Comparison of ENCODE assay signal across 8 mouse cellular contexts in the genomic region with DNA sequence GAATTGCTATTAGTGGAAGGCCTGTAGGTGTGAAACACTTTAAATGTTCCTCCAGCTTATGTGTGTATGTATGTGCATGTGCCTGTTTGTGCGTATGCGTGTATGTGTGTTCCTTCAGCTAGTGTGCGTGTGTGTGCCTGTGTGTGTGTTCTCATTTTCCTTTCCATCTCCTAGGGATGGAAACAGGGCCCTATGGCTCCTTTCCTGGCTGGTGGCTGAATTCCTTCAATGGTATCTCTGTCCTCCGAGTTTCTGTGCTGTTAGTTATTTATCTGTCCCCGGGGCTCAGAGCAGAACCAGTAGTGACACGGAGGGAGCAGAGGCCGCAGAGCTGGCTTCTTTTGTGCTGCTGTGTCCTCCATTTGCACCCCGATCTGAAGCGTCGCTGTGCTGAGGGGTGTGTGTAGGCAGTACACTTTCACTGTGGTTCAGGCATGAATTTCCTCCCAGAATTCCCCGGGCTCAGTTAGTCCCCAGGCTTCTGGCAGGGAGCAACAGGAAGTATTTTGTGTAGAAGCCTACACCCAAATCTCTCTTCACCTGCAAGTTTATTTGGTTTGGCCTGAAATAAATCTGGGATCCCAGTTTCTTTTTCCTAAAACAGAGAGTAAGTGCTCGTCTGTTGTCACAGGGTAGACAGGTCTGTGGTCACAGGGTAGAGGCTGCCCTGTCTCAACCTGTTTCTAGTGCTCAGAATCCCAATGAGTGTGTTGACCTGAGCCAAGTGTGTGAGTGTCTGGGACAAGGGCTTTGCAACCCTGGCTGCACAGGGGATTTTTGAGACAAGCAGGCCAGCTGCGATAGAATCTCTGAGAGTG. TPM values are rescaled to one million over a fixed set of nuclear protein-coding genes. Genes with fewer than 3 reads are reported as not detected.
A peak's percentile ranks its signal among the peaks of the same experiment; 100 is the strongest.
DNase-seq lines count a peak whose midpoint lies in the region; ATAC-seq lines count a peak whose summit lies in the region.

No protein-coding gene starts in this region.

- H3K4me1 ChIP-seq in forebrain, embryonic 13.5 days: peaks cover 58% of the 10 kb centered on the region
- H3K4me1 ChIP-seq in intestine, embryonic 15.5 days (replicated peaks): peaks cover 37% of the 10 kb centered on the region

- DNase-seq in heart, adult 11 months: peak; percentile 97
- no peak for DNase-seq in heart, postnatal 4 days
- DNase-seq in lung, postnatal 36 days: peak; percentile 63
- DNase-seq in spleen, adult 12 weeks (ENCODE audit: low spot score): no peak
- DNase-seq in left cerebral cortex, adult 8-10 months (ENCODE audit: low spot score in 2 of 2): no peak
- DNase-seq in layer of hippocampus, adult 9-10 months (ENCODE audit: low spot score): no peak

- no peak overlapping the region; the same call in 1 of the 2 replicates for H3K4me2 ChIP-seq in forebrain, embryonic 13.5 days
- peak overlapping the region; percentile 10; the same call in 1 of the 2 replicates for H3K4me2 ChIP-seq in intestine, embryonic 15.5 days (replicated peaks)

- WGBS in forebrain, embryonic 13.5 days: 86% methylated on average over 13 of the region's 13 CpGs
- whole genome bisulfite sequencing in intestine, embryonic 15.5 days: 59% methylated on average over 13 of the region's 13 CpGs

- no peaks in the 10 kb centered on the region for H3K27me3 ChIP-seq in forebrain, embryonic 13.5 days
- H3K27me3 ChIP-seq in intestine, embryonic 15.5 days (replicated peaks): no peaks in the 10 kb centered on the region

- H3K36me3 ChIP-seq in forebrain, embryonic 13.5 days (ENCODE audit: poor library complexity, severe bottlenecking): no peaks in the 10 kb centered on the region
- 0 out of 2 replicates have a peak, but pooled peaks cover 5% of the 10 kb centered on the region for H3K36me3 ChIP-seq in intestine, embryonic 15.5 days

- H3K9me3 ChIP-seq in forebrain, embryonic 13.5 days (replicated peaks): 0 out of 2 replicates have a peak, but pooled peaks cover 2% of the 10 kb centered on the region
- no peaks in the 10 kb centered on the region for H3K9me3 ChIP-seq in intestine, embryonic 15.5 days

- peak overlapping the region; percentile 68 for H3K27ac ChIP-seq in forebrain, embryonic 13.5 days
- H3K27ac ChIP-seq in intestine, embryonic 15.5 days: peak overlapping the region; percentile 74

- H3K9ac ChIP-seq in forebrain, embryonic 13.5 days: peak overlapping the region; percentile 30
- H3K9ac ChIP-seq in intestine, embryonic 15.5 days: no peak overlapping the region; the same call in 1 of the 2 replicates

- no peak for ATAC-seq in forebrain, embryonic 13.5 days
- ATAC-seq in intestine, embryonic 15.5 days: no peak

- H3K4me3 ChIP-seq in forebrain, embryonic 13.5 days: no peak overlapping the region
- H3K4me3 ChIP-seq in intestine, embryonic 15.5 days (replicated peaks): no peak overlapping the region

RNA-seq across cellular contexts. Expression of gene Afap1, which starts 15.7 kb away (rescaled TPM):
- total RNA-seq in heart, postnatal 4 days (2021): 10 to 100 TPM; 45.2 to 45.9 TPM
- 38.5 and 41.4 TPM in 2 replicates for polyA plus RNA-seq in forebrain, embryonic 13.5 days (2015; fragmentation: Nextera tagmentation; extraction: Ambion mirVana)
- 15.4 and 18.4 TPM in 2 replicates for polyA plus RNA-seq in intestine, embryonic 15.5 days (2015; fragmentation: Nextera tagmentation; extraction: Ambion mirVana)
- total RNA-seq in left cerebral cortex, adult 8-10 months (2022): 10 to 100 TPM; 26.8 to 30.0 (median 29.3) TPM

Comparison
In these comparisons a context has a peak if more than half of its experiments do, and no peak if none do; other contexts are left out.
1. DNase-seq: peak in heart, adult 11 months (single experiment) and lung, postnatal 36 days (single experiment); none in heart, postnatal 4 days (single experiment), spleen, adult 12 weeks (single experiment), left cerebral cortex, adult 8-10 months (0 of 2) and layer of hippocampus, adult 9-10 months (single experiment).